In the genomic region with DNA sequence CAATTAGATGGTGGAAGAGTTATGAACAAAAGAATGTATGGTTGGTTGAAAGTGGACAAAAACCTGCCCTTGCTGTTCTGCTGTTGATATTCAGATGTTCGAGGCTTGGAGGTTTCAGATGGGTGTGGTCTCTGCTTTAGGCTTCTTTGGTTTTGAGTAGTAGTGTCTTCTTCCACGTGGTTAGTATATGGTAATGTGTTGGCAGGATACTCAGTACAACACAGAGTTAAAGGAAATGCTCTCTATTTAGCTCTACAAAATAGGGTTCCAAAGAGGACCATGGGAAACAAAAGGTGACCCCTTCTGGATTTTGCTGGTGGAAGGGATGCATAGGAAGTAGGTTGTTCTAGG, we compare ENCODE assay signal across 16 mouse cellular contexts.
"Had no signal": no experiment of that assay in that cellular context is flagged by ENCODE, and none has a peak within 500 bp of the region (broad histone marks: within the 10 kb centered on the region; RNA-seq: fewer than 3 reads in every experiment).

No protein-coding gene starts in this region.

- ATAC-seq: midbrain, embryonic 16.5 days had no signal

- H3K9ac ChIP-seq: lung, embryonic 14.5 days; midbrain, embryonic 12.5 days; neural tube, embryonic 13.5 days; neural tube, embryonic 15.5 days had no signal

- DNase-seq: lung, adult 18-20 months; lung, embryonic 14.5 days; lung, postnatal 10 days; lung, postnatal 4 days; midbrain, embryonic 14.5 days; right cerebral cortex, postnatal 14 days; spleen, adult 18-20 months; thymus, adult 18-20 months; thymus, postnatal 14 days; thymus, postnatal 36 days had no signal

- H3K9me3 ChIP-seq: midbrain, embryonic 10.5 days; midbrain, embryonic 12.5 days; neural tube, embryonic 13.5 days; neural tube, embryonic 15.5 days had no signal

- H3K4me1 ChIP-seq: midbrain, embryonic 10.5 days; midbrain, embryonic 12.5 days; neural tube, embryonic 13.5 days; neural tube, embryonic 15.5 days had no signal

- H3K27me3 ChIP-seq: midbrain, embryonic 12.5 days; neural tube, embryonic 13.5 days; neural tube, embryonic 15.5 days had no signal

- H3K4me3 ChIP-seq: midbrain, embryonic 10.5 days; midbrain, embryonic 12.5 days; myocyte; neural tube, embryonic 13.5 days; neural tube, embryonic 15.5 days had no signal

- H3K4me2 ChIP-seq: lung, embryonic 14.5 days; midbrain, embryonic 12.5 days; neural tube, embryonic 13.5 days; neural tube, embryonic 15.5 days had no signal

- H3K27ac ChIP-seq: midbrain, embryonic 10.5 days; midbrain, embryonic 12.5 days; neural tube, embryonic 13.5 days; neural tube, embryonic 15.5 days had no signal

- H3K36me3 ChIP-seq: midbrain, embryonic 10.5 days; midbrain, embryonic 12.5 days; neural tube, embryonic 13.5 days; neural tube, embryonic 15.5 days had no signal
